Mouse (Mus musculus) MEL (cell line): ENCODE measurements around the gene Tuba3a.

Source experiments
- CHD2 ChIP-seq: IDR thresholded peaks from 2 replicates; pipeline ENCODE4 v1.6.1; 2011; ENCODE audit warnings: low read length, improper control_type of control experiment
- CTCF ChIP-seq, 3 experiments: IDR thresholded peaks in 2 of 3; conservative IDR thresholded peaks in 1 of 3; 2 replicates each; pipeline ENCODE4 v1.5.1; 2011 to 2012; ENCODE audit warnings: low read length in 3 of 3, low read depth in 2 of 3, mild to moderate bottlenecking in 2 of 3, improper control_type of control experiment in 1 of 3, inconsistent platforms in 1 of 3, mixed read lengths in 1 of 3, moderate library complexity in 1 of 3; ENCODE audit not compliant: control insufficient read depth in 1 of 3, insufficient read depth in 1 of 3, poor library complexity in 1 of 3, severe bottlenecking in 1 of 3
- ELF1 ChIP-seq: IDR thresholded peaks from 2 replicates; pipeline ENCODE4 v1.6.1; 2014; ENCODE audit warnings: low read depth, mild to moderate bottlenecking, inconsistent platforms, low read length, improper control_type of control experiment, moderate library complexity
- EP300 ChIP-seq, 2 experiments: IDR thresholded peaks; 2 replicates each; pipeline ENCODE4 v1.6.1; 2011; ENCODE audit warnings: improper control_type of control experiment in 2 of 2, low read length in 2 of 2, low read depth in 1 of 2, mild to moderate bottlenecking in 1 of 2
- GATA1 ChIP-seq: IDR thresholded peaks from 2 replicates; pipeline ENCODE4 v1.6.1; 2011; ENCODE audit warnings: low read depth, low read length, improper control_type of control experiment
- JUND ChIP-seq: IDR thresholded peaks from 2 replicates; pipeline ENCODE4 v1.6.1; 2011; ENCODE audit warnings: low read depth, mild to moderate bottlenecking, improper control_type of control experiment, low read length
- MAX ChIP-seq: IDR thresholded peaks from 2 replicates; pipeline ENCODE4 v1.6.1; 2011; ENCODE audit warnings: low read length, improper control_type of control experiment
- POLR2A ChIP-seq, 2 experiments: IDR thresholded peaks; 2 replicates each; pipeline ENCODE4 v1.6.1; 2011 to 2012; ENCODE audit warnings: low read length in 2 of 2, mild to moderate bottlenecking in 2 of 2, control low read depth in 1 of 2, improper control_type of control experiment in 1 of 2, low read depth in 1 of 2, moderate library complexity in 1 of 2; ENCODE audit not compliant: control insufficient read depth in 1 of 2, insufficient read depth in 1 of 2, poor library complexity in 1 of 2
- POLR2AphosphoS2 ChIP-seq: IDR thresholded peaks from 2 replicates; pipeline ENCODE4 v1.6.1; 2011; ENCODE audit warnings: low read length, improper control_type of control experiment
- USF1 ChIP-seq: IDR thresholded peaks from 2 replicates; pipeline ENCODE4 v1.6.1; 2014; ENCODE audit warnings: low read depth, mild to moderate bottlenecking, inconsistent platforms, low read length, improper control_type of control experiment, moderate library complexity
- ZNF384 ChIP-seq: IDR thresholded peaks from 2 replicates; pipeline ENCODE4 v1.6.1; 2012; ENCODE audit warnings: low read depth, mild to moderate bottlenecking, inconsistent platforms, low read length, improper control_type of control experiment

- TF ChIP-seq POLR2AphosphoS2 (no peak), ZNF384 (no peak), CTCF (IDR thresholded peaks at IDR 0.05 in 2 of 3, conservative IDR thresholded peaks at IDR 0.05 in 1 of 3; ENCODE audit: control insufficient read depth in 1 of 3, insufficient read depth in 1 of 3, low read depth in 2 of 3, low read length in 3 of 3, poor library complexity in 1 of 3, severe bottlenecking in 1 of 3) (no peak), POLR2A (IDR thresholded peaks at IDR 0.05; ENCODE audit: control insufficient read depth in 1 of 2, insufficient read depth in 1 of 2, low read depth in 1 of 2, low read length in 2 of 2, poor library complexity in 1 of 2) (no peak), EP300 (IDR thresholded peaks at IDR 0.05; ENCODE audit: low read depth in 1 of 2, low read length in 2 of 2) (no peak), CHD2 (no peak), JUND (no peak), USF1 (no peak), GATA1 (no peak), ELF1 (no peak), MAX (no peak)
Measured at GRCm38 (mm10) chr6:125333112-125333899, 47.5 kb upstream of the Tuba3a start.
